Mouse (Mus musculus) liver, adult 2 months (tissue): ENCODE data around the gene Dbi.

Source experiments
- CTCF ChIP-seq: fragments of 200-500 bp; IDR thresholded peaks from 2 replicates; pipeline ENCODE4 v1.5.1; 2011; ENCODE audit warnings: low read depth, low read length, control low read depth
- POLR2A ChIP-seq: fragments of 200-500 bp; IDR thresholded peaks from 2 replicates; pipeline ENCODE4 v1.6.1; 2011; ENCODE audit warnings: low read length, control low read depth; ENCODE audit not compliant: insufficient read depth; ENCODE audit errors: extremely low read depth

DNA sequence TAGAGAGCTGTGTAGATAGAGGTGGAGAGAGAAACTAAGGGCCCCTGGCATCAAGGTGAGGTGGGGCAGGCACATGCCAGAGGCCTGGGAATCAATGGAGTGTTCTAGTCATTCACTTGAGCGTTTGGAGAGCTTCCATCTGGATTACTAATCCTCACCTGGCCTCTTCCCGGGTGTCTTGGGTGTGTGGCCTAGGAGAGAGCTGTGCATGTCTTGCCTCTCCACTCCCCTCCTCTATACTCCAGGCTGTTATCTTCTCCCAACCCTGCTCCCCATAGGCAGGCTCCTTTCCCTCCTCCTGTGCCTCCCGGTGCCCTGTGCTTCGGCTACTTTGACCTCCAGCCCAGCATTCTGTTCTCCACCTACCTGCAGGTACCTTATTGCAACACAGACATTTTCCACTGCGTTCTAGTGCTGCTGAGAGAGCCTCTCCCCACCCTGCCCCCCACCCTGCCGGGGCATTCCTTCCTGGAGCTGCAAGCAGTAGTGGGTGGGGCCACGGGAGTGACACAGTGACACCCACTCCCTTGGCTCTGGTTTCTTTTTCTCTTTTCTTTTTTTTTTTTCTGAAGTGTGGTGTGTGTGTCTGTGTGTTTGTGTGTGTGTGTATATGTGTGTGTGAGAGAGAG is 37.8 kb downstream of the Dbi start:
- TF ChIP-seq CTCF (no peak), POLR2A (no peak)
